Mouse (Mus musculus) embryonic facial prominence, embryonic 14.5 days (tissue): ENCODE data around the gene Dusp10. TPM values are rescaled to one million over a fixed set of nuclear protein-coding genes. Genes with fewer than 3 reads are reported as not detected.

ENCODE experiments used
- ATAC-seq: fragments of 200-750 bp; cut with Nextera tagmentation; 2 replicates; pipeline ENCODE4 v1.8.0; 2017; ENCODE audit warnings: low read depth, moderate number of reproducible peaks, moderate TSS enrichment
- DNase-seq: peaks from one replicate; pipeline ENCODE4 v3.0.0-alpha.2; 2015; ENCODE audit warnings: low spot score
- H3K27ac ChIP-seq: fragments of 300-500 bp; sonication (generic); replicated peaks from 2 replicates; pipeline ENCODE4 v1.5.1; 2014; ENCODE audit warnings: low read depth, mild to moderate bottlenecking, low read length, moderate library complexity
- H3K27me3 ChIP-seq: fragments of 300-500 bp; sonication (generic); replicated peaks from 2 replicates; pipeline ENCODE4 v1.6.1; 2014; ENCODE audit warnings: low read length; ENCODE audit not compliant: control insufficient read depth, insufficient read depth
- H3K36me3 ChIP-seq: fragments of 300-500 bp; sonication (generic); 2 replicates; pipeline ENCODE4 v1.6.1; 2014; ENCODE audit warnings: low read length, mixed read lengths; ENCODE audit not compliant: control insufficient read depth, insufficient read depth
- H3K4me1 ChIP-seq: fragments of 300-500 bp; sonication (generic); 2 replicates; pipeline ENCODE4 v1.6.1; 2014; ENCODE audit warnings: antibody characterized with exemption, low read length; ENCODE audit not compliant: control insufficient read depth, insufficient read depth
- H3K4me2 ChIP-seq: fragments of 300-500 bp; sonication (generic); 2 replicates; pipeline ENCODE4 v1.6.1; 2014; ENCODE audit warnings: low read depth, mild to moderate bottlenecking, low read length, moderate library complexity, mixed read lengths
- H3K4me3 ChIP-seq: fragments of 300-500 bp; sonication (generic); 2 replicates; pipeline ENCODE4 v1.5.1; 2014; ENCODE audit warnings: low read depth, mild to moderate bottlenecking, low read length
- H3K9ac ChIP-seq: fragments of 300-500 bp; sonication (generic); 2 replicates; pipeline ENCODE4 v1.6.1; 2014; ENCODE audit warnings: low read depth, mild to moderate bottlenecking, low read length, moderate library complexity, mixed read lengths
- H3K9me3 ChIP-seq: fragments of 300-500 bp; sonication (generic); 2 replicates; pipeline ENCODE4 v1.6.1; 2016; ENCODE audit warnings: low read length; ENCODE audit not compliant: control insufficient read depth
- WGBS: fragments of 180-500 bp; shearing (Covaris S2); extraction: QIAGEN DNeasy Blood & Tissue Kit; methylation state at CpG from one replicate; pipeline ENCODE4 v1.1.7; 2014; 5-methylcytosine and 5-hydroxymethylcytosine counted together
- polyA plus RNA-seq: library from polyadenylated mRNA; unstranded; fragments of >200 nt; fragmentation: Nextera tagmentation; extraction: Ambion mirVana; gene quantifications from 2 replicates; pipeline ENCODE4 v1.2.1, GENCODE M21; 2014

Dusp10 gene
- polyA plus RNA-seq, 1 experiment from 2014 or later = 17.7 TPM

GRCm38 (mm10) chr1:184065589-184066361 is 52.7 kb downstream of the Dusp10 start:
- 87% methylated on average over 13 of the region's 13 CpGs for WGBS
- H3K27me3 ChIP-seq = no peaks in the 10 kb centered on the region
- DNase-seq = peak; percentile 74

GRCm38 (mm10) chr1:184066460-184067287 is 53.6 kb downstream of the Dusp10 start:
- 70% methylated on average over 11 of the region's 11 CpGs for WGBS
- Histone ChIP-seq H3K4me3 (no peak overlapping the region), H3K9me3 (no peaks in the 10 kb centered on the region), H3K27ac (no peak overlapping the region), H3K4me2 (no peak overlapping the region), H3K9ac (no peak overlapping the region), H3K36me3 (peaks cover 18% of the 10 kb centered on the region; the same call in 1 of the 2 replicates), H3K27me3 (no peaks in the 10 kb centered on the region), H3K4me1 (no peaks in the 10 kb centered on the region)
- DNase-seq (no peak), ATAC-seq (no peak)

More at GRCm38 (mm10) chr1:184065589-184066361, 52.7 kb downstream of the Dusp10 start:
- Histone ChIP-seq H3K4me2 (no peak overlapping the region), H3K9ac (no peak overlapping the region), H3K4me1 (no peaks in the 10 kb centered on the region), H3K27ac (no peak overlapping the region), H3K9me3 (no peaks in the 10 kb centered on the region), H3K36me3 (peaks cover 11% of the 10 kb centered on the region; the same call in 1 of the 2 replicates), H3K4me3 (no peak overlapping the region)
- ATAC-seq = peak; percentile 84

- Histone ChIP-seq H3K4me1 (no peaks in the 10 kb centered on the region), H3K27me3 (no peaks in the 10 kb centered on the region), H3K9me3 (no peaks in the 10 kb centered on the region), H3K36me3 (peaks cover 18% of the 10 kb centered on the region; the same call in 1 of the 2 replicates), H3K4me2 (no peak overlapping the region), H3K27ac (no peak overlapping the region), H3K9ac (no peak overlapping the region), H3K4me3 (no peak overlapping the region)
- 92% methylated on average over 18 of the region's 18 CpGs for WGBS
- ATAC-seq = no peak
- no peak for DNase-seq
These were observed 54.8 kb downstream of the Dusp10 start for GRCm38 (mm10) chr1:184067704-184068558.

- WGBS = 92% methylated on average over 12 of the region's 12 CpGs
- ATAC-seq = no peak
These were observed 55.9 kb downstream of the Dusp10 start for GRCm38 (mm10) chr1:184068971-184069370.

GRCm38 (mm10) chr1:184076065-184076464 is 63.0 kb downstream of the Dusp10 start:
- no peaks in the 10 kb centered on the region for H3K27me3 ChIP-seq
- H3K27ac ChIP-seq = peak overlapping the region; percentile 39; the same call in 1 of the 2 replicates
- WGBS = 50% methylated on average over 6 of the region's 6 CpGs

More at GRCm38 (mm10) chr1:184068971-184069370, 55.9 kb downstream of the Dusp10 start:
- Histone ChIP-seq H3K9ac (no peak overlapping the region), H3K27me3 (no peaks in the 10 kb centered on the region), H3K36me3 (peaks cover 26% of the 10 kb centered on the region), H3K4me2 (no peak overlapping the region), H3K9me3 (no peaks in the 10 kb centered on the region), H3K27ac (no peak overlapping the region), H3K4me1 (no peaks in the 10 kb centered on the region), H3K4me3 (no peak overlapping the region)
- no peak for DNase-seq

GRCm38 (mm10) chr1:184076756-184077155 is 63.7 kb downstream of the Dusp10 start:
- Histone ChIP-seq H3K4me1 (peaks cover 14% of the 10 kb centered on the region), H3K9me3 (no peaks in the 10 kb centered on the region), H3K27me3 (no peaks in the 10 kb centered on the region), H3K4me2 (no peak overlapping the region), H3K27ac (0 out of 2 replicates have a peak overlapping the region, but pooled peaks have one; percentile 33), H3K9ac (no peak overlapping the region), H3K36me3 (peaks cover 16% of the 10 kb centered on the region), H3K4me3 (no peak overlapping the region)
- no peak for ATAC-seq
- peak; percentile 70 for DNase-seq
- WGBS = 37% methylated on average over 2 of the region's 2 CpGs

More at GRCm38 (mm10) chr1:184076065-184076464, 63.0 kb downstream of the Dusp10 start:
- H3K4me3 ChIP-seq = no peak overlapping the region
- H3K4me1 ChIP-seq = peaks cover 14% of the 10 kb centered on the region
- H3K36me3 ChIP-seq = peaks cover 22% of the 10 kb centered on the region
- ATAC-seq (no peak), DNase-seq (peak; percentile 18)
- H3K9ac ChIP-seq = no peak overlapping the region
- no peaks in the 10 kb centered on the region for H3K9me3 ChIP-seq
- no peak overlapping the region for H3K4me2 ChIP-seq

GRCm38 (mm10) chr1:184079304-184079703 is 66.2 kb downstream of the Dusp10 start:
- no peaks in the 10 kb centered on the region for H3K9me3 ChIP-seq
- 90% methylated on average over 3 of the region's 3 CpGs for WGBS
- peaks cover 18% of the 10 kb centered on the region for H3K4me1 ChIP-seq
- no peak overlapping the region for H3K4me3 ChIP-seq
- H3K9ac ChIP-seq = no peak overlapping the region
- no peak for DNase-seq
- H3K27me3 ChIP-seq = no peaks in the 10 kb centered on the region
- no peak overlapping the region for H3K27ac ChIP-seq
- ATAC-seq = no peak
- H3K4me2 ChIP-seq = no peak overlapping the region
- peaks cover 4% of the 10 kb centered on the region for H3K36me3 ChIP-seq

- peaks cover 4% of the 10 kb centered on the region for H3K4me1 ChIP-seq
- ATAC-seq (no peak), DNase-seq (peak; percentile 62)
- no peak overlapping the region for H3K9ac ChIP-seq
- H3K4me3 ChIP-seq = no peak overlapping the region
- no peaks in the 10 kb centered on the region for H3K36me3 ChIP-seq
- H3K9me3 ChIP-seq = no peaks in the 10 kb centered on the region
- 67% methylated on average over 3 of the region's 3 CpGs for WGBS
- H3K4me2 ChIP-seq = no peak overlapping the region
- no peaks in the 10 kb centered on the region for H3K27me3 ChIP-seq
- no peak overlapping the region for H3K27ac ChIP-seq
These were observed 69.6 kb downstream of the Dusp10 start for GRCm38 (mm10) chr1:184082661-184083060.
